Mouse (Mus musculus) heart, postnatal 10 days (tissue): ENCODE results near the gene Castor2. TPM values are rescaled to one million over a fixed set of nuclear protein-coding genes. Genes with fewer than 3 reads are reported as not detected.

Experiments
- DNase-seq, 2 experiments: peaks; one replicate each; pipeline ENCODE4 v3.0.0; 2021
- intact Hi-C: fragments of 180-260 bp; cut with DNase I; formaldehyde crosslinking; loops from one replicate; pipeline ENCODE4 v1.15.1; 2025
- total RNA-seq, 2 experiments: library from RNA; stranded (reverse); gene quantifications; 2 replicates each; pipeline ENCODE4 v1.2.3; 2021

The Castor2 gene
- total RNA-seq, 2 experiments from 2014 or later = 21.4 to 23.4 TPM

DNA sequence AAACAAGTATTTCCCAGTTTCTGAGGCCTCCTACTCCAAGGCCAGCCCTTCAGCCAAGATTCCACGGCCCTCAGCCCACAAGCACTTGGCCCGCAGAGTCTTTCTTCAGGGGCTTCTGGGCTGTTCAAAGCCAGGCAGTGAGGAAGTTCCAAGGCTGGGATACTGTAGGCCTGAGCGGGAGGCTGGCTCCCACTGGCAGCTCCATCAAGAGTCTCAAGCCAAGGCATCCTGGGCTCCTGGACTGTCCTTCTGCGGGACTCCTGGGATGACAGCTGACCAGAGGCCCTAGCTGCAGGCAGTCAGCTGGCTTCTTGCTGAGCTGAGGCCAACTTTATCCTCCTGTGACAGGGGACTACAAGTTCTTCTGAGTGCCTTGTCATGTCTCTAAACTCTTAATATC is 48.6 kb downstream of the Castor2 start:
- intact Hi-C loops = no loop called here
- peak; percentile 36 to 40 for DNase-seq

DNA sequence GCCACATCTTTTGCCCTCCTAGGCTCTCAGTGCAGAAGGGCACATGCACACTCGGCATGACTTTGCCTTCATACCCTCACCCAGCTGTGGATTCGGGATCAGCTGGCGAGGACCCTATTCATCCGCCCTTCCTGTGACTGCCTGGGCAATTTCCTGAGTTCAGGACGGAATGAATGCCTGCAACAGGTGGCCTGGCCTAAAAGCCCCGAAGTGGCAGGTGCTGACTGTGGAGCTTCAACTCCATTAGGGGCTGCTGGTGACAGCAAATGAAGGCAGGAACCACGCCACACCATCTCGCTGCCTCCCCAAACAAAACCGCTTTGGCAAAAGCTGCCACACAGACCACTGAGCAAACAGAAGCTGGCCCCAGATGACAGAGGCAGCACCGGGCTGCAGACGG is 52.4 kb downstream of the Castor2 start:
- no peak for DNase-seq
- intact Hi-C loops = no loop called here

DNA sequence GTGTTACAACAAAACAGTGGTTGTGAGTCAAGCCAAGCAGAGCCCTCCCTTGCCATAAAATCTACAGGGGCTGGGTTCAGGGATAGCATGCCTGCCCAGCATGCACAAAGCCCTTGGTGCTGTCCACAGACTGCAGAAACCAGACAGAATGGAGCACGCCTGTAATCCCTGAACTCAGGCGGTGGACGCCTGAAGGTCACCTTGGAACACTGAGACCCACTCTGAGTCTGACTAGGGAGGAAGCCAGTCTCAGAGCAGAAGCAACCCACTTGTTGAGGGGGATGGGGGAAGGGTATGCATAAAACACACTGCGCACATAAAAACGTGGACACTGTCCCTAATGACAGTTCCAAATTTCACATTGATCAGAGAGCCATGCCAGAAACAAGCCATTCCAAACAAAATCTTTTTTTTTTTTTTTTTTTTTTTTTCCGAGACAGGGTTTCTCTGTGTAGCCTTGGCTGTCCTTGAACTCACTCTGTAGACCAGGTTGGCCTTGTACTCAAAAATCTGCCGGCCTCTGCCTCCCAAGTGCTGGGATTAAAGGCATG is 56.5 kb downstream of the Castor2 start:
- intact Hi-C loops = no loop called here
- peak in 1 of 2 experiments; percentile 27 for DNase-seq

DNA sequence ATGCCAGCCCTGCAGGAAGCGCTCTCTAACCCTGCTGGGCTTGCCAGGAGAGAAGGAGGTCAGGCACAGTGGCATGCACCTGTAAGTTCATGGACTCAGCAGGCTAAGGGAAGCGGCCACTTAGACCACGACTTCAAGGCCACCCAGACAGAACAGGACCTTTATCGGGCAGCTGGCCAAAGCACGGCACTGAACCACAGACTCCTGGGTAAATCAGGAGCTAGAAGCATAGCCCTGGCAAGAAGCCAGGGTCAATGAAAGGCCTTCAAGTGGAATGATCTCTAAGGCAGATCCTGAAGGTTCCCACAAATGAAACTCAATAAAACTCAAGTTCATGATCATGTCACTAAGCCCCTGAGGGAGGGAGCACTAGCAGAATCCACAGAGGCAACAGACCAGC is 65.2 kb downstream of the Castor2 start:
- DNase-seq = no peak
- intact Hi-C loops = no loop called here

DNA sequence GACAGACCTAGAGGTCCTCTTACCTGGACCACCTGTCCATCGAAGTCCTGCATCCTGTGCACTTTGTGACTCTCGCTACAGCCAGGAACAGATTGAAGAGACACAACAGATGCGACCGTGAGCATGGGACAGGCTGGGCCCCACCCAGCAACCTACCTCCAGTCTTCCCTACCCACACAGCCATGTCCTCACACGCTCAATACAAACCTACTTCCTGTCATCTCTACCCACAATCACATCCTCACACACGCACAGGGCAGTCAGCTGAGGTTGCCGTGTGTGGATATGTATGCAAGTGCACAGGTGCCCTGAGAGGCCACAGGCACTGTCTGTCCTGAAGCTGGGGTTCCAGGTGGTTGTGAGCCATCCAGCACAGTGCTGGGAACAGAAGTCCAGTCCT is 67.1 kb downstream of the Castor2 start:
- no peak for DNase-seq
- intact Hi-C loops = no loop called here

DNA sequence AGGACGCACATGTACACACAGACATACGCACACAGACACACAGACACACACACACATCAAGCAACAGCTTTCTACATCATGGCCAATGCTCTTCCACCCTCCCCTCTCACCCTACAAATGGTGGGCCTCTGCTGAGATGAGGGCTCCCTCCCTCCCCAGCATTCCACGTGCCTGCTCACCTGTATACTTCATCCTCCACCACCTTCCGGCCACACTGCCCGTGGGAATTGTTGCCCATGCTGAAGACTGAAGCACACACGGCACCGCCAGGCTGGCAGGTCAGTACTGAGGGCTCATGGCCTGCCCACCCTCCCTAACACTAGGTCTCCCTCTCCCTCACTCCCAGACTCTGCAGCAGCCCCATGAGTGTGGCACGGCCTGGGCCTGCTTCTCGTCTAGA is 68.5 kb downstream of the Castor2 start:
- intact Hi-C loops = no loop called here
- no peak for DNase-seq

DNA sequence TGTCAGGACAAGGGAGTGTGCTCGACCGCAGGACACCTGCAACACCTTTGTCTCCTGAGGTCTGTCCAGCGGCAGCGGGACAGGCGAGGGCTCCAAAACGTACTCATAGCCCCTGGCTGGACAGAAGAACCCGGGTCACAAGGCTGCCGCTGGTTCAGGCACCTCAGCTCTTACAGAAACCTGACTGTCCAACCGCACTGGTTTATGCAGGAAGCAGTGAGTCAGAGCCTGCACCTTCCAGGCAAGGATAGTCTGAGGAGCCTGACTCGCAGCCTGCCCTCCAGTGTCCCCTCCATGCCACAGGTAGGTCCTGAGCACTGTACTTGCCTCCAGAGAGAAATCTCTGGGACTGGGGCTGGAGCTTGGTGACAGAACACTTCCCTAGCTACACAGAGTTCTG is 69.7 kb downstream of the Castor2 start:
- no peak for DNase-seq
- intact Hi-C loops = no loop called here

DNA sequence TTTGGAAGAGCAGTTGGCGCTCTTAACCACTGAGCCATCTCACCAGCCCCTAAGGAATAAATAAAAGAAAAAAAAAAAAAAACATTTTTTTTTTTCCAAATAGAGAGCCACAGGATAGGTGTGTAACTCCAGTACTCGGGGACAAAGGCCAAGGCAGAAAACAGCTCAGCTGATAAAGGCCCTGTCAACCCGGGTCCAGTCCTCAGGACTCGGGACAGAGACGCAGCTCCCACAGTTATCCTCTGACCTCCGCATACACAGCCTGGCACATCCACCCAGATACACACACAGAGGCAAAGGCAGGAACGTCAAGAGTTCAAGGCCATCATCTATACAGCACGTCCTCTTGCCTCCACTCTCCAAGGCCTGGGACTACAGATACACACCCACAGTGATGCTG is 70.7 kb downstream of the Castor2 start:
- no peak for DNase-seq
- intact Hi-C loops = no loop called here

DNA sequence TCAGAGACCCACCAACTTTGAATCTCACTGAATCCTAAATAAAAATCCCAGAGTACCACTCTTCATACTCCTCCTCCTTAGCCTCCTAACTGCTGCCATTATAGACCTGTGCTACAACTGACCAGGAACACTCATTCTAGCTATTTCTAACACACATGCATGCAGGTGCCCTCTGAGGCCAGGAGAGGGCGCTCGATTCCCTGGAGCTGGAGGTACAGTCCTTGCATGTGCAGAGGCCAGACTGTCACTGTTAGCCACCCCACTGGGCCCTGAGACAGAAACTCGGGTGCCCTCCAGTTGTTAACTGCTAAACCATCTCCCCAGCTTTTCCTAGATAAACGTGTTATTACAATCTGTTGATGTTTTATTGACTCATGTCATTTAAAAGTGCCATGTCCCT is 73.7 kb downstream of the Castor2 start:
- intact Hi-C loops = no loop called here
- DNase-seq = peak; percentile 25 to 60

DNA sequence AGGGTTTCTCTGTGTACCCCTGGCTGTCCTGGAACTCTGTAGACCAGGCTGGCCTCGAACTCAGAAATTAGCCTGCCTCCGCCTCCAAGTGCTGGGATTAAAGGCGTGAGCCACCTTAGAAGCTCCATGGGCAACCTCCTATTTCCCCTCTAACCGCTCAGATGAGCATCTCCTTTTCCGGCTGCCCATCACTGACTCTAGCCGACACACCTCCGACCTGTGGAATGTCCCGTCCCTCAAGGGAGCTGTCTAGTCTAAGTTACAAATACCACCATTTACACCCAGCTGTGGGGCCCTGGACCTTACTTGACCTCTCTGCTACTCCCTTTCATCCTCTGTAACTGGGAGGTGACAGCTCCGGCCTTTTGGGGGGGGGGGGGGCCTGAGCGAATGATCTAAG is 76.2 kb downstream of the Castor2 start:
- no peak for DNase-seq
- intact Hi-C loops = no loop called here

DNA sequence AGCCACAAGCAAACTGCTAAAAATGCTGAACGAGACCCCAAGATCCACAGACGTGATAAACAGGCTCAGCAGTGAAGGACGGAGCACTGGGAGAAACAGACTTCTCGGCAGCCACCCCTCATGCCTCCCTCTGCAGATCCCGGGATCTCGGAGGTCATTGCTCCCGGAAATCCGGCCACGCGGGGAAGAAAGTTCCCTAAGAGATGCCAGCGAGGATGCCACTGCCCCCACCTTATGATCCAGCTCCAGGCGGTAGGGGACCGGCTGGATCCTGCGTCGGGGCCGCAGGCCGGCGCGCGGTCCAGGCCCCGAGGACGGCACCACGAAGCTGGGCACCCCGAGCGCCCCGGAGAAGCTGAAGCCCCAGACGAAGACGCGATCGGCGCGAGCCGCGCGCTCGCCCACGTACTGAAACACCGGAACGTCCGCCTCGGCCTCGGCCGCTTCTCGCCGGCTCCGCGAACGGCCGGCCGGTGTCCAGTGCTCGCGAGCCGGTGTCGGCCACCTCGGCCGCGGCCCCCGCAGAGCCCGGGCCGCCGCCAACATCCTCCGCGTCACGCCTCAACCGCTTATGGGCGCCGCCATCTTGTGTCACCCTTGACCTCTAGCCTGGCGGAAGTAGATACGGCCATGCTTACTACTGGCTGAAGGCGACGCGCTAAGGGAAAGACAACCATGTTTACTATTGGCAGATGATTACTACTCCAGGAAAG is 76.8 kb downstream of the Castor2 start, which contains the start of gene Rcc1l:
Gene Rcc1l (minus strand): TSS at position 606 of the 713 bp plus-strand sequence.
- peak; percentile 90 to 91 for DNase-seq
- intact Hi-C loops = no loop called here

DNA sequence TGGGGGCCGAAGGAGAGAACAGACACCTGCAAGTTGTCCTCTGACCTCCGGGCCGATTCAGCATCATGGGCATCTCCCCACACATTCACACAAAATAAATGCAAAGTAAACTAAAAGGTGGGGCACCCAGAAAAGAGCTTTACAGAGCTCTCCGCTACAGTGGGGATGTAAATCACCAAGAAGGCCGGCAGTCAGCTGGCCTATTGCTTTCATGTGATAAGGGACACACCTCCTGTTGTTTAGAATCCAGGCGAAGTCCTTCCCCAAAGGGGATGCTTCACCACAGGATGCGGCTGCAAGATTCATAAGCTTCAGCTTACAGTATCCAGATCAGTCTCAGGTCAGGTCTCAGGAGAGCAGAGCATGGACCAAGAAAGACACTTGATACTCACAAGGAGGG is 79.0 kb downstream of the Castor2 start:
- no peak for DNase-seq
- intact Hi-C loops = no loop called here

DNA sequence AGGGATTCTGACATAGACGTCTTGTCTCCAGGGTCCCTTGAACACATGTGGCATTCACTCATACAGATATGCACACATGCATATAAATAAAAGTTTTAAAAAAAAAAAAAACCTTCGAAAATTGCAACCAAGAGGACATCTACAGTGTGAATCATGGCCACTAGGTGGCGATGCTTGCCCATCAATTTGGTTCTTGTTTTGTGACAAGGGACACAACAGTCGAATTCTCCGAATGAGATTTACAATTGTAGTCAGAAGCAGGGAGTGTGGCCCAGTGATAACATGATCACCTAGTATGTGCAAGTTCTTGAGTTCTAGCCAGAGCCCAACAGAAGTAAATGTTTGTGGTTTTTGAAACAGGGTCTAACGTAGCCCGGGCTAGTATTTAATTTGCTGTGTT is 80.4 kb downstream of the Castor2 start:
- DNase-seq = peak; percentile 87 to 93
- intact Hi-C loops = loop anchor here (1.0 to 5.0 kb wide), 2 partner anchors 161 to 307 kb away; no protein-coding TSS in a partner anchor

DNA sequence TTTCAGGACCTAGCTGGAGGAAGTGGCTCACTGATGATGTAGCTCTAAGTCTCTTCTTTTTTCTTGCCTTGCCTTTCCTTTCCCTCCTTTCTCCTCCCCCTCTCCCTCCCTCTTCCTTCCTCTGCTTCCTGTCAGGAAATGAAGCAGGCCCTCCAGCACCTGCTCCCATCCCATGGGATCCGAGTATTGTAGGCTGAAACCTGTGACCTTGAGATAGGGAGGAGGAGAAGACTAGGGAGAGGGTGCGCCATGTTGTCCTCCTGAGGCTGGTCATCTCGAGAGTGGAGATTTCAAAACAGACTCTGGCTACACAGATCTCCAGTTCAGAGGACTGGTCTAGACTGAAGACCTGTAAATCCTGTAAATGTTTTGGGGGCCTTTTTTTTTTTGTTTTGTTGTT is 82.7 kb downstream of the Castor2 start:
- peak in 1 of 2 experiments; percentile 25 for DNase-seq
- intact Hi-C loops = loop anchor here (5.0 kb wide), 1 partner anchor 305 kb away; no protein-coding TSS in a partner anchor

DNA sequence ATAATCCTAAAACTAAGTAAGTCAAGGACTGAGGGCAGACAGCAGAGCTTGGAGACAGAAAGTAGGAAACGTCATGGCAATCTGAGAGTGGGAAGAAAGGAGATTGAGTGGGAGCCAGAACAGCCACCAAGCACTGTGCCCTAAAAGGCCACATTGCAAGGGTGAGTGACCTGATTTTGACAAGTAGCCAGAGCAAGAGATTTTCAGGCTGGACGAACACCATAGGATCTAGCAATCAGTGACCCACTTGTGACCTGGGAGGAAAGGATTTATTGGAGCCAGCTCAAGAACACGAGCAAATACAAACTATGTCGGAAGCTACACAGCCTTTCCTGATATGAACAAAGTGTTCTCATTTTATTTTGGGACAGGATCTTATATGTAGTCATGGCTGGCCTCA is 83.2 kb downstream of the Castor2 start:
- peak; percentile 74 for DNase-seq
- intact Hi-C loops = loop anchor here (5.0 kb wide), 1 partner anchor 305 kb away; no protein-coding TSS in a partner anchor

DNA sequence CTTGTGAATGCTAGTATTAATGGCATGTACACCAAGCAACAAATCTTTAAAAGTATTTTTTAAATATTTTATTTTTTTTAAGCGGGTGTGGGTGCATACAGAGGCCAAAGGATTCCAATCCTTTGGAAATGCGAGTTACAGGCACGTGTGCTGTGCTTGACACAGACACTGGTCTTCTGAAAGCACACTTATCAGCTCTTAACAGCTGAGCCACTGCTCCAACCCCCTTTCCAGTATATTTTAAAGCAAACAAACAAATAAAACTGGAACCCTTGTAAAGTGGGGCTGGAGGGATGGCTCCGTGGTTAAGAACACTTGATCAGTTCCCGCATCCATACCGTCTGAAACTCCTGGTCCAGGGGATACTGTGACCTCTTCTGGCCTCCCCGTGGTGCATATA is 83.7 kb downstream of the Castor2 start:
- intact Hi-C loops = loop anchor here (5.0 kb wide), 1 partner anchor 304 kb away; no protein-coding TSS in a partner anchor
- DNase-seq = peak in 1 of 2 experiments; percentile 26

DNA sequence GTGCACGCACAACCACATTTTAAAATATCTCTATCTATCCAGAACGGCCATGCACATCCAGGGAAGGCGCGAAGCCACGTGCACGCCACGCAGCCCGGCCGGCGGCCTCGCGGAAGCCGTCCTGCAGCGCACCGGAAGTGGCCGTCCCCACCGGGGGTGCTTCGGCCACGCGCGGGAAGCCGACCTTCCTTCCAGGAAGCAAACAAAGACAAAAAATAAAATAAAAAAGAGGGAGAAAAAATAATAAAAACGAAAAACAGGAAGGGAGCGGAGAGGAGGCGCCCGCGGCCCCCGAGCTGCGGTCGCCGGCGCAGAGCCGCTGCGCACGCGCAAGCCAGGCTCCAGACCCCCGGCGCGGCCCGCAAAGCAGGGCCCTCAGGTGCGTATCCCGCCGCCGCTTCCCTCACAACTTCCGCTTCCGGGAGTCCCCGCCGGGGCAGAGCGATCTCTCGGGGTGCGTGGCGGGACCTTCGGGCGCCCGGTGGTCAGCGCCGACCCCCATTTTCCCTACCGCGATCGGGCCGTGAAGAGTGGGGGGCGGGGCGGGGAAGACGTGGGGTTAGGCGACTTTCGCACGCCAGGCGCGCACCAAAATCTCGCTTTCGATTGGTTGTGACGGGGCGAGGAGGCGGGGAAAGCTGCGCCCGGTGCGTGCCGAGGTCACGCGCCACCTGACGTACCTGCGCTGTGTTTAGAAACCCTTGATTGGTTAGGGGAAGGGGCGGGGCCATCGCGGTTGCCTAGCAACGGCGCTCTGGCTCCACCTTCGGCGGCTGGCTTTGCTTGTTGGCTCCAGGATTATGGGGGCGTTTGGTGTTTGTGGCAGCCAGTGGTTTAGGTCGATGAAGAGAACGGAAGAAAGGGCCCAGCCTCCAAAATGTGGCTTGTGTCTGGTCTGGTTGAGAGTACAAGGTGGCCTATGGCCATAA is 84.6 kb downstream of the Castor2 start, which contains the start of gene Gtf2ird2:
Gene Gtf2ird2 (plus strand): TSS at position 140 of the 929 bp plus-strand sequence.
- intact Hi-C loops = loop anchor here (5.0 kb wide), 1 partner anchor 303 kb away; no protein-coding TSS in a partner anchor
- DNase-seq = peak; percentile 98 to 99

DNA sequence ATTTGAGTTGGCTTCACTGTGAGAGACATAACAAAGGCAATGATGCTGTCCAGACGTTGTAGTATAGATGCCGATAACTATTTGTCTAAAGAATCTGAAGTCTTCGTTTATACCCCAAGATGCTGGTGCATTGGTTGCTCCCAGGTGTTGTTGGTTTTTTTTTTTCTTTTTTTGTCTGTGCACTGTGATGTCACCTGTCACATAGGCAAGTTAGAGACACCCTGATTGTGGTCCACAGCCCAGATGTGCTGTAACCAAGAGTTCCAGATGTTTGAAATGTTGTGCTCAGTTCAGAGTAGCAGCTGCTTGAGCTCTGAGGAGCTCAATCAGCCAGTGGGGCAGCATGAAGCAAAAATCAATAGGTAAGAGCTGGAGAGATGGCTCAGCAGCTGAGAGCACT is 86.5 kb downstream of the Castor2 start:
- intact Hi-C loops = loop anchor here (2.0 to 5.0 kb wide), 2 partner anchors 36 to 49 kb away; no protein-coding TSS in a partner anchor
- no peak for DNase-seq

DNA sequence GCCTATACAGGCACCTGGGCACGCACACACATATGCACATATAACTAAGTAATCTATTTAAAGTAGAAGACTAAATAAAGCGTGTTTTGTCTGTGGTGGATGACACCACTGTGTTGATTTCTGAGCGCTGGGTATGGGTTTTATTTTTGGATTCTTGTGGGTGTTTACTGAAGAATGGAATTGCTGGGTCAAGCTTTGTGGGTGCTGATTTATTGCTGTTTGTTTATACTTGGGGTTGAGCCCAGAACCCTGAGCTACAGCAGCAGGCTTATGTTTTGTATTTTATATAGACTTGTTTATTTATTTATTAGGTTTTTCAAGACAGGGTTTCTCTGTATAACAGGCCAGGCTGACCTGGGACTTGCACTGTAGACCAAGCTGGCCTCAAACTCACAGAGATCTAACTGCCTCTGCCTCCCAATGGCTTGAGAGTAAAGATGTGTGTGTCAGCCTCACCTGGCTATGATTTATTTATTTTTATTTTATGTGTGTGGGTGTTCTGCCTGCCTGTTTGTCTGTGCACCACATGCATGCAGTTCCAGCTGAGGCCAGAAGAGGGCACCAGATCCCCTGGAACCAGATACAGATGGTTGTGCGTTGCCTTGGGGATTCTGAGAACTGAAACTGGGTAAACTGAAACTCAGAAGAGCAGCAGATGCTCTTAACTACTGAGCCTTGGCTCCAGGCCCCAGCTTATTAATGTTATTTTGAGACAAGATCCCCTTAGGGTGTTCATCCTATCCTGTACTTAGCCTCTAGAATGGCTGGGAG is 87.6 kb downstream of the Castor2 start:
- DNase-seq = peak; percentile 23 to 63
- intact Hi-C loops = loop anchor here (2.0 to 5.0 kb wide), 2 partner anchors 35 to 48 kb away; no protein-coding TSS in a partner anchor

DNA sequence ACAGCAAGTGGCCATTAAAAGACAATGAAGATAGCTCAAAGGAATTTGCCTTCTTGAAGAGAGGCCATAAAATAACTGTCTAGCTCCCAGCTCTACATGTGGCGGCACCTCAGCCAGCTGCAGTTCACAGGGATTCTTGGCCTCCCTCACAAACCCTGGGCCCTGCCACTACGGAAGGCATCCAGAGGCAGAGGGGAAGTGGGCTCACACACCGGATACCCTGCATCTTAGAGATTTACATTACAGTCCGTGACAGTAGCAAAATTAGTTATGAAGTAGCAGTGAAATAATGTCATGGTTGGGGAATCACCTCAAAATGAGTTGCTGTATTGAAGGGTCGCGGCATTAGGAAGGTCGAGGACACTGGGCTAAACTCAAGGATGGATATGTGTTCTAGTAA is 89.1 kb downstream of the Castor2 start:
- intact Hi-C loops = loop anchor here (5.0 kb wide), 1 partner anchor 34 kb away; no protein-coding TSS in a partner anchor
- DNase-seq = no peak
